In the genomic region with DNA sequence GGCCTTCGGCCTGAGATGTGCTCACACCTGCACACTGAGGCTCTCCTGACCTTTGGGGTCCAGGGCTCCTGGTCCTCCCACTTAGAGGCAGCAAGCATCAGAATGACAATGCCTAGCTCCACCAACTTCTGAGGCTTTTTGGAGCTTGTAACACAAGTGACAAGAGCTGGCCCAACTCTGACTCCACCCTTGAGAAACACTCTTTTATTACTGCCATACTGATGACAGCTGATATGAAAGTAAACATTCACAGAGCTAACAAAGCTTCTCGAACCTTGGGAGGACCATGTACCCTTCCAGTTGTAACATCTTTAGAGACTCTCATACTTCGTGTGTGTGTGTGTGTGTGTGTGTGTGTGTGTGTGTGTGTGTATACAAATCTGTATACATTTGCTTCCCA, we compare ENCODE assay signal across 35 mouse cellular contexts. TPM values are rescaled to one million over a fixed set of nuclear protein-coding genes. Genes with fewer than 3 reads are reported as not detected.
"Had no signal": no experiment of that assay in that cellular context is flagged by ENCODE, and none has a peak within 500 bp of the region (broad histone marks: within the 10 kb centered on the region; RNA-seq: fewer than 3 reads in every experiment).

No protein-coding gene starts in this region.

- H3K4me1 ChIP-seq: hindbrain, embryonic 13.5 days; hindbrain, embryonic 15.5 days had no signal

- H3K27me3 ChIP-seq: hindbrain, embryonic 13.5 days; hindbrain, embryonic 15.5 days; limb, embryonic 12.5 days; liver, embryonic 13.5 days had no signal

- H3K4me2 ChIP-seq: hindbrain, embryonic 13.5 days; hindbrain, embryonic 15.5 days; limb, embryonic 12.5 days; liver, embryonic 11.5 days; liver, embryonic 13.5 days had no signal

- H3K9ac ChIP-seq: forebrain, postnatal 0 days; hindbrain, embryonic 13.5 days; hindbrain, embryonic 15.5 days; limb, embryonic 12.5 days; liver, embryonic 13.5 days had no signal

- H3K4me3 ChIP-seq: heart, adult 2 months; hindbrain, embryonic 13.5 days; hindbrain, embryonic 15.5 days; layer of hippocampus, adult 2 months; left cerebral cortex, adult 2 months; limb, embryonic 10.5 days; limb, embryonic 12.5 days; liver, embryonic 13.5 days had no signal

- DNase-seq: forebrain, postnatal 0 days; gastrocnemius, postnatal 14 days; gastrocnemius, postnatal 36 days; heart, adult 2 months; heart, postnatal 10 days; heart, postnatal 36 days; kidney, adult 18-20 months; kidney, adult 8-10 months; kidney, postnatal 10 days; kidney, postnatal 25 days; kidney, postnatal 4 days; liver; liver, embryonic 13.5 days had no signal

- ATAC-seq: forebrain, postnatal 0 days; hindbrain, postnatal 0 days had no signal

- H3K36me3 ChIP-seq: hindbrain, embryonic 13.5 days; hindbrain, embryonic 15.5 days; limb, embryonic 10.5 days; limb, embryonic 12.5 days; liver, embryonic 13.5 days had no signal

- H3K27ac ChIP-seq: heart, adult 2 months; hindbrain, embryonic 13.5 days; hindbrain, embryonic 15.5 days; hindbrain, postnatal 0 days; layer of hippocampus, adult 2 months; left cerebral cortex, adult 2 months; limb, embryonic 10.5 days; limb, embryonic 12.5 days; liver, embryonic 13.5 days had no signal

- H3K9me3 ChIP-seq: hindbrain, embryonic 13.5 days; hindbrain, embryonic 15.5 days; limb, embryonic 10.5 days; limb, embryonic 12.5 days; liver, embryonic 13.5 days had no signal

RNA-seq across cellular contexts. Expression of gene Apobec4, which starts 24.3 kb away (rescaled TPM):
- total RNA-seq: gastrocnemius, adult 18-20 months; gastrocnemius, adult 8-10 months; gastrocnemius, postnatal 14 days; gastrocnemius, postnatal 36 days; heart, adult 2 months; heart, postnatal 10 days; heart, postnatal 36 days; hematopoietic stem cell, adult 5-6 weeks; hindbrain, postnatal 0 days; layer of hippocampus, adult 2 months; layer of hippocampus, postnatal 10 days; layer of hippocampus, postnatal 25 days; left cerebral cortex, adult 2 months; left cerebral cortex, postnatal 14 days; left cerebral cortex, postnatal 36 days had no signal
- polyA plus RNA-seq: gonadal fat pad, adult 2 months; heart, adult 2 months; heart, embryonic 14.5 days; heart, embryonic 16.5 days; hindbrain, embryonic 11.5 days; hindbrain, embryonic 13.5 days; hindbrain, embryonic 15.5 days; hindbrain, postnatal 0 days; kidney, embryonic 14.5 days; kidney, embryonic 16.5 days; limb, embryonic 10.5 days; limb, embryonic 12.5 days; limb, embryonic 14.5 days; liver, embryonic 11.5 days; liver, embryonic 13.5 days had no signal
